In genomic region chr6:94680760-94681445, GRCm38 (mm10) we compare ENCODE assay signal across 14 mouse cellular contexts. TPM values are rescaled to one million over a fixed set of nuclear protein-coding genes. Genes with fewer than 3 reads are reported as not detected.
A peak's percentile ranks its signal among the peaks of the same experiment; 100 is the strongest.
DNase-seq lines count a peak whose midpoint lies in the region; ATAC-seq lines count a peak whose summit lies in the region.
"Had no signal": no experiment of that assay in that cellular context is flagged by ENCODE, and none has a peak within 500 bp of the region (broad histone marks: within the 10 kb centered on the region; RNA-seq: fewer than 3 reads in every experiment).

No protein-coding gene starts in this region.

- peak; percentile 29 for DNase-seq in kidney, adult 11 months
- DNase-seq in kidney, adult 18-20 months: no peak
- peak; percentile 43 for DNase-seq in thymus, postnatal 14 days
- DNase-seq in thymus, postnatal 10 days (ENCODE audit: low spot score in 2 of 2): no peak
- DNase-seq in spleen, postnatal 36 days (ENCODE audit: low spot score in 2 of 2): no peak
- no peak for DNase-seq in layer of hippocampus, adult 8-10 months (ENCODE audit: low spot score in 2 of 2)
- DNase-seq: adrenal gland, postnatal 25 days; cerebellum, postnatal 25 days; heart, adult 2 months; layer of hippocampus, adult 9-11 months; lung, adult 2 months; right cerebral cortex, adult 18-20 months had no signal

- no peak overlapping the region for H3K4me3 ChIP-seq in stomach, embryonic 16.5 days (replicated peaks; ENCODE audit: low read length)
- H3K4me3 ChIP-seq: heart, adult 2 months had no signal

- H3K4me1 ChIP-seq in stomach, embryonic 16.5 days (ENCODE audit: control insufficient read depth, insufficient read depth, low read length): peaks cover 89% of the 10 kb centered on the region

- peak overlapping the region; percentile 79 for H3K27ac ChIP-seq in stomach, embryonic 16.5 days (ENCODE audit: low read length)

- H3K9ac ChIP-seq in stomach, embryonic 16.5 days (ENCODE audit: low read length): 0 out of 2 replicates have a peak overlapping the region, but pooled peaks have one; percentile 4

- 44% methylated on average over 5 of the region's 5 CpGs for WGBS in stomach, embryonic 16.5 days

- H3K4me2 ChIP-seq in stomach, embryonic 16.5 days (ENCODE audit: low read depth, low read length): peak overlapping the region; percentile 44

- H3K36me3 ChIP-seq in stomach, embryonic 16.5 days (ENCODE audit: control insufficient read depth, insufficient read depth, low read length): no peaks in the 10 kb centered on the region

- H3K27me3 ChIP-seq in stomach, embryonic 16.5 days (ENCODE audit: control insufficient read depth, insufficient read depth, low read length): no peaks in the 10 kb centered on the region

- H3K9me3 ChIP-seq in stomach, embryonic 16.5 days (replicated peaks; ENCODE audit: control insufficient read depth, low read length): no peaks in the 10 kb centered on the region

- peak; percentile 26 for ATAC-seq in inflammation-experienced regulatory T-cells, adult 6 months
- no peak for ATAC-seq in stomach, embryonic 16.5 days (ENCODE audit: insufficient read depth, low FRiP score)

RNA-seq across cellular contexts. Expression of gene Lrig1, which starts 19.1 kb away (rescaled TPM):
- 10 to 100 TPM in 2 of 3 experiments, 1 to 10 TPM in 1; 7.4 to 47.9 (median 44.0) TPM for polyA plus RNA-seq in inflammation-experienced regulatory T-cells, adult 6 months (2017; shearing (Covaris generic))
- polyA plus RNA-seq in stomach, embryonic 16.5 days (2015; fragmentation: Nextera tagmentation; extraction: Ambion mirVana): 18.3 and 24.0 TPM in 2 replicates
- total RNA-seq in layer of hippocampus, adult 8-10 months (2022): 10 to 100 TPM; 25.4 to 44.9 (median 33.5) TPM

Comparison
In these comparisons a context has a peak if more than half of its experiments do, and no peak if none do; other contexts are left out.
1. DNase-seq: peak in kidney, adult 11 months (single experiment) and thymus, postnatal 14 days (single experiment); none in kidney, adult 18-20 months (single experiment), thymus, postnatal 10 days (0 of 2), spleen, postnatal 36 days (0 of 2) and layer of hippocampus, adult 8-10 months (0 of 2).